Mouse (Mus musculus) retina, postnatal 1 day (tissue): ENCODE measurements around the gene Gtf3c1.
A peak's percentile ranks its signal among the peaks of the same experiment; 100 is the strongest.
"Not testable (repeated sequence)": the region's sequence is repeated elsewhere in the genome, so short reads cannot be mapped to it uniquely, and the experiment has no call there.

Source experiments
- DNase-seq: peaks from one replicate; pipeline ENCODE4 v3.0.0-alpha.2; 2012

Gtf3c1 gene

GRCm38 (mm10) chr7:125707593-125708022 lies at the start of gene Gtf3c1, which contains the start of gene D430042O09Rik:
TSS of gene Gtf3c1 (minus strand) at chr7:125707780.
TSS of gene D430042O09Rik (plus strand) at chr7:125707888.
- DNase-seq = peak; percentile 99

GRCm38 (mm10) chr7:125756806-125757205 lies 49.2 kb upstream of the Gtf3c1 start:
- no peak for DNase-seq

GRCm38 (mm10) chr7:125753326-125753715 lies 45.7 kb upstream of the Gtf3c1 start:
- no peak for DNase-seq

- no peak for DNase-seq
These were observed 45.2 kb upstream of the Gtf3c1 start for GRCm38 (mm10) chr7:125752699-125753325.

- peak; percentile 67 for DNase-seq
These were observed 40.6 kb upstream of the Gtf3c1 start for GRCm38 (mm10) chr7:125748186-125748585.

- peak; percentile 38 for DNase-seq
These were observed 39.7 kb upstream of the Gtf3c1 start for GRCm38 (mm10) chr7:125747316-125747690.

GRCm38 (mm10) chr7:125746621-125747315 lies 39.2 kb upstream of the Gtf3c1 start:
- no peak for DNase-seq

GRCm38 (mm10) chr7:125744774-125745173 lies 37.2 kb upstream of the Gtf3c1 start:
- no peak for DNase-seq

- no peak for DNase-seq
These were observed 33.7 kb upstream of the Gtf3c1 start for GRCm38 (mm10) chr7:125741271-125741703.

- no peak for DNase-seq
These were observed 32.9 kb upstream of the Gtf3c1 start for GRCm38 (mm10) chr7:125740521-125740920.

- DNase-seq = no peak
These were observed 28.9 kb upstream of the Gtf3c1 start for GRCm38 (mm10) chr7:125736366-125737015.

- no peak for DNase-seq
These were observed 26.2 kb upstream of the Gtf3c1 start for GRCm38 (mm10) chr7:125733791-125734190.

- DNase-seq = no peak
These were observed 24.1 kb upstream of the Gtf3c1 start for GRCm38 (mm10) chr7:125731679-125732078.

- peak; percentile 84 for DNase-seq
These were observed 15.8 kb upstream of the Gtf3c1 start for GRCm38 (mm10) chr7:125723189-125723972.

GRCm38 (mm10) chr7:125722127-125722526 lies 14.5 kb upstream of the Gtf3c1 start:
- DNase-seq = no peak

- DNase-seq = no peak
These were observed 13.5 kb upstream of the Gtf3c1 start for GRCm38 (mm10) chr7:125721033-125721432.

- no peak for DNase-seq
These were observed 12.8 kb upstream of the Gtf3c1 start for GRCm38 (mm10) chr7:125720370-125720769.

GRCm38 (mm10) chr7:125717612-125718011 lies 10.0 kb upstream of the Gtf3c1 start:
- no peak for DNase-seq

- DNase-seq = no peak
These were observed 9.1 kb upstream of the Gtf3c1 start for GRCm38 (mm10) chr7:125716724-125717123.

GRCm38 (mm10) chr7:125714803-125715202 lies 7.2 kb upstream of the Gtf3c1 start:
- DNase-seq = no peak

GRCm38 (mm10) chr7:125713542-125714055 lies 6.0 kb upstream of the Gtf3c1 start:
- not testable (repeated sequence) for DNase-seq

GRCm38 (mm10) chr7:125708100-125708499 lies 520 bp upstream of the Gtf3c1 start:
- DNase-seq = no peak

GRCm38 (mm10) chr7:125707186-125707585 lies 394 bp downstream of the Gtf3c1 start:
- no peak for DNase-seq
